Mouse (Mus musculus) neutrophil, adult 65 days (primary cell): ENCODE measurements around the gene Sec63. TPM values are rescaled to one million over a fixed set of nuclear protein-coding genes. Genes with fewer than 3 reads are reported as not detected.

Experiments
- total RNA-seq: library from RNA; stranded (reverse); gene quantifications from 2 replicates; pipeline ENCODE4 v1.2.4, GENCODE M21; 2023

Sec63 gene
- total RNA-seq = 32.1 and 36.0 TPM in 2 replicates

GRCm38 (mm10) chr10:42760999-42761900 lies at the start of gene Sec63:
Sec63 (plus strand) TSS chr10:42761496.

GRCm38 (mm10) chr10:42860159-42860911 lies 99.0 kb downstream of the Sec63 start, which contains the start of gene Scml4:
Scml4 (plus strand) TSS chr10:42860370.

Other genes with a start within 250 kb of the Sec63 start
- not detected in 2 replicates for gene Nr2e1, start 177.9 kb upstream of the Sec63 start, total RNA-seq
- gene Ostm1, start 177.7 kb upstream of the Sec63 start, total RNA-seq = 27.4 and 31.3 TPM in 2 replicates
- gene Scml4, start 98.9 kb downstream of the Sec63 start, total RNA-seq = 1.1 and 2.8 TPM in 2 replicates